Mouse (Mus musculus) testis, adult 2 months (tissue): Measurements from ENCODE around the gene Kdm5a.

Source experiments
- CTCF ChIP-seq: fragments of 200-500 bp; IDR thresholded peaks from 2 replicates; pipeline ENCODE4 v1.5.1; 2012; ENCODE audit warnings: low read depth, mild to moderate bottlenecking, inconsistent platforms, low read length, moderate library complexity; ENCODE audit not compliant: control insufficient read depth, insufficient read depth, insufficient replicate concordance
- POLR2A ChIP-seq: fragments of 200-500 bp; IDR thresholded peaks from 2 replicates; pipeline ENCODE4 v1.6.1; 2012; ENCODE audit warnings: low read depth, mild to moderate bottlenecking, inconsistent platforms, low read length, moderate library complexity; ENCODE audit not compliant: control insufficient read depth

GRCm38 (mm10) chr6:120466609-120467329 lies 102.8 kb downstream of the Kdm5a start:
- TF ChIP-seq POLR2A, result no peak
- TF ChIP-seq CTCF, result no peak
